20 mouse cellular contexts compared by ENCODE assay signal in the genomic region with DNA sequence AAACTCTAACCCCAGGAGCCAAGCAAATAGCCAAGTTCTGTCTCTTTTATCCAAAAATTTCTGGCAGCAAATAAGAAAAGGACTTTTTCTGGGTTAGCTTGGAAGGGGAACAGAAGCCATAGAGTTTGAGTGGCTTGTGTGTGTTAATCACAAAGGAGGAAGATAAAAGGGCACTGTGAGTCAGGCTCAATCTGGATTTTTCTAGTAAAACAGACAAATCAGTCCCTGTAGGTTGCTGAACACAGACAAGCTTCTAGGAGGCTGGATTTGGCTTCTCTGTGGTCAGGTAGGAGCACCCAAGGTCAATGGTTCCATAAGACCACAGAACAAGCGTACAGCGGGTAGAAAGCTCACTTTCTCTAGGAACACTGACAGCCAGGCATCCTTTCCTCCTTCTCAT.
"Had no signal": no experiment of that assay in that cellular context is flagged by ENCODE, and none has a peak within 500 bp of the region (broad histone marks: within the 10 kb centered on the region; RNA-seq: fewer than 3 reads in every experiment).

No protein-coding gene starts in this region.

- H3K4me3 ChIP-seq: limb, embryonic 12.5 days; limb, embryonic 15.5 days; midbrain, embryonic 12.5 days; midbrain, embryonic 15.5 days; neural tube, embryonic 12.5 days; neural tube, embryonic 15.5 days; stomach, embryonic 15.5 days had no signal

- H3K36me3 ChIP-seq: limb, embryonic 12.5 days; limb, embryonic 15.5 days; midbrain, embryonic 12.5 days; midbrain, embryonic 15.5 days; neural tube, embryonic 12.5 days; stomach, embryonic 15.5 days had no signal

- H3K27me3 ChIP-seq: limb, embryonic 12.5 days; limb, embryonic 15.5 days; midbrain, embryonic 12.5 days; midbrain, embryonic 15.5 days; neural tube, embryonic 12.5 days; neural tube, embryonic 15.5 days; stomach, embryonic 15.5 days had no signal

- H3K9me3 ChIP-seq: limb, embryonic 12.5 days; limb, embryonic 15.5 days; midbrain, embryonic 12.5 days; midbrain, embryonic 15.5 days; neural tube, embryonic 12.5 days; neural tube, embryonic 15.5 days; stomach, embryonic 15.5 days had no signal

- H3K9ac ChIP-seq: limb, embryonic 12.5 days; limb, embryonic 15.5 days; liver, embryonic 14.5 days; liver, postnatal 0 days; lung, embryonic 14.5 days; midbrain, embryonic 12.5 days; midbrain, embryonic 15.5 days; neural tube, embryonic 12.5 days; neural tube, embryonic 15.5 days; stomach, embryonic 15.5 days had no signal

- H3K27ac ChIP-seq: limb, embryonic 12.5 days; limb, embryonic 15.5 days; liver, embryonic 14.5 days; macrophage; midbrain, embryonic 12.5 days; midbrain, embryonic 15.5 days; neural tube, embryonic 12.5 days; neural tube, embryonic 15.5 days; stomach, embryonic 15.5 days had no signal

- H3K4me1 ChIP-seq: limb, embryonic 12.5 days; limb, embryonic 15.5 days; midbrain, embryonic 12.5 days; midbrain, embryonic 15.5 days; neural tube, embryonic 12.5 days; neural tube, embryonic 15.5 days; stomach, embryonic 15.5 days had no signal

- DNase-seq: kidney, postnatal 14 days; kidney, postnatal 4 days; left cerebral cortex, postnatal 4 days; liver, postnatal 0 days; lung, embryonic 14.5 days; retina, postnatal 1 day; right cerebral cortex, postnatal 25 days; spleen, adult 18-20 months; thymus, postnatal 25 days had no signal

- ATAC-seq: liver, postnatal 0 days; lung, postnatal 0 days; midbrain, embryonic 15.5 days had no signal

- H3K4me2 ChIP-seq: limb, embryonic 12.5 days; limb, embryonic 15.5 days; liver, embryonic 11.5 days; lung, embryonic 14.5 days; midbrain, embryonic 12.5 days; midbrain, embryonic 15.5 days; neural tube, embryonic 12.5 days; neural tube, embryonic 15.5 days; stomach, embryonic 15.5 days had no signal
